Mouse (Mus musculus) testis, adult 2 months (tissue): Measurements from ENCODE around the gene Rbms1.

Source experiments
- CTCF ChIP-seq: fragments of 200-500 bp; IDR thresholded peaks from 2 replicates; pipeline ENCODE4 v1.5.1; 2012; ENCODE audit warnings: low read depth, mild to moderate bottlenecking, inconsistent platforms, low read length, moderate library complexity; ENCODE audit not compliant: control insufficient read depth, insufficient read depth, insufficient replicate concordance
- POLR2A ChIP-seq: fragments of 200-500 bp; IDR thresholded peaks from 2 replicates; pipeline ENCODE4 v1.6.1; 2012; ENCODE audit warnings: low read depth, mild to moderate bottlenecking, inconsistent platforms, low read length, moderate library complexity; ENCODE audit not compliant: control insufficient read depth

DNA sequence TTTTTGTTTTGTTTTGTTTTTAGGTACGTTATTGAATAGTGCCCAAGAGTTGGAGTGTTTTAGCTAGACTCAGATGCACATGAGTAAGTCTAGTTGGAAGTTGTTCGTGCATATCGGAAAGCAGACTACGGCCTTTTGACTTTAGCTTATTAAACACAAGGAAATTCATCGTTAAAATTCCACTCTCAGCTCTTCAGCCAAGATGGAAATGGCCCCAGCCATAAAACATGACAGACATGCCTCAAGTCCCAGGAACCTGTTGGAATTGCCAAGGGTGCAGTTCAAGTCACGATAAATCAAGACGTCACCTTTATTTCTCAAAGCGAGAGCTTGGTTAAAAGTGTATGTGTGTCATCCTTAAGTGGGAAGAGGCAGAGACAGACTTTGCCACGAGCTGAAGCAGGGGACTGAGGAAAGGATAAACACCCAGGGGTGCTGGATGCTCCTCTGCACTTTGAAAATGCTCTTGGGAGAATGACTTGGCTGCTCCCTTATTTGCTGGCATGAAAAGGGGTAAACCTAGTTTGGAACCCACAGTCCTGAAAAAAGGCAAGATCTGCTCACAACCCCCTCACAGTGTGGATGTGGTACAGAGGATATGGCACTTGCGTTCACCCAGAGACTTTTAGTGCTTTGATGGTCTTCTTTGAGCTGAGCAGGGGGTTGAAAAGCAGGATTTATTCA, 233.9 kb downstream of the Rbms1 start:
- TF ChIP-seq CTCF (no peak), POLR2A (no peak)
